Mouse (Mus musculus): ENCODE results near the gene Aldh9a1. TPM values are rescaled to one million over a fixed set of nuclear protein-coding genes. Genes with fewer than 3 reads are reported as not detected.

Aldh9a1 gene
- polyA plus RNA-seq, 1 experiment from 2014 or later: 80.8 TPM

GRCm38 (mm10) chr1:167372739-167373138, 22.9 kb downstream of the Aldh9a1 start:
- Histone ChIP-seq H3K36me3 (replicated peaks; ENCODE audit: insufficient read depth, low read length) (peaks cover 44% of the 10 kb centered on the region), H3K27ac (ENCODE audit: low read depth) (no peak overlapping the region), H3K4me1 (ENCODE audit: insufficient read depth) (peaks cover 19% of the 10 kb centered on the region), H3K9me3 (ENCODE audit: low read length) (no peaks in the 10 kb centered on the region), H3K27me3 (ENCODE audit: insufficient read depth, low read length) (no peaks in the 10 kb centered on the region), H3K4me3 (ENCODE audit: low read depth, low read length) (no peak overlapping the region), H3K4me2 (ENCODE audit: low read depth, low read length) (no peak overlapping the region), H3K9ac (replicated peaks) (no peak overlapping the region)
- no peak for TF ChIP-seq CTCF (IDR thresholded peaks at IDR 0.05; ENCODE audit: low read depth)
- TF ChIP-seq EP300 (IDR thresholded peaks at IDR 0.05; ENCODE audit: low read depth): no peak
- 89% methylated on average over 7 of the region's 7 CpGs for WGBS (ENCODE audit: insufficient replicate concordance)
- DNase-seq (no peak), ATAC-seq (no peak)

GRCm38 (mm10) chr1:167374003-167374784, 24.4 kb downstream of the Aldh9a1 start:
- H3K9me3 ChIP-seq (ENCODE audit: low read length): no peaks in the 10 kb centered on the region

GRCm38 (mm10) chr1:167374942-167375341, 25.2 kb downstream of the Aldh9a1 start:
- Histone ChIP-seq H3K27me3 (ENCODE audit: insufficient read depth, low read length) (no peaks in the 10 kb centered on the region), H3K36me3 (replicated peaks; ENCODE audit: insufficient read depth, low read length) (peaks cover 32% of the 10 kb centered on the region), H3K9me3 (ENCODE audit: low read length) (no peaks in the 10 kb centered on the region), H3K9ac (replicated peaks) (peak overlapping the region; percentile 52), H3K27ac (ENCODE audit: low read depth) (peak overlapping the region; percentile 91), H3K4me1 (ENCODE audit: insufficient read depth) (peaks cover 17% of the 10 kb centered on the region), H3K4me3 (ENCODE audit: low read depth, low read length) (peak overlapping the region; percentile 21), H3K4me2 (ENCODE audit: low read depth, low read length) (peak overlapping the region; percentile 68)
- DNase-seq (no peak), ATAC-seq (peak; percentile 69)
- 56% methylated on average over 2 of the region's 2 CpGs for WGBS (ENCODE audit: insufficient replicate concordance)
- TF ChIP-seq EP300 (IDR thresholded peaks at IDR 0.05; ENCODE audit: low read depth): 0 out of 2 replicates have a peak, but pooled peaks have one; percentile 23
- no peak for TF ChIP-seq CTCF (IDR thresholded peaks at IDR 0.05; ENCODE audit: low read depth)

More at GRCm38 (mm10) chr1:167374003-167374784, 24.4 kb downstream of the Aldh9a1 start:
- Histone ChIP-seq H3K27me3 (ENCODE audit: insufficient read depth, low read length) (no peaks in the 10 kb centered on the region), H3K9ac (replicated peaks) (peak overlapping the region; percentile 52), H3K27ac (ENCODE audit: low read depth) (peak overlapping the region; percentile 91), H3K36me3 (replicated peaks; ENCODE audit: insufficient read depth, low read length) (peaks cover 36% of the 10 kb centered on the region), H3K4me2 (ENCODE audit: low read depth, low read length) (peak overlapping the region; percentile 68), H3K4me1 (ENCODE audit: insufficient read depth) (peaks cover 16% of the 10 kb centered on the region), H3K4me3 (ENCODE audit: low read depth, low read length) (peak overlapping the region; percentile 21)
- DNase-seq (peak; percentile 92), ATAC-seq (peak; percentile 82)
- 30% methylated on average over 15 of the region's 15 CpGs for WGBS (ENCODE audit: insufficient replicate concordance)
- TF ChIP-seq CTCF (IDR thresholded peaks at IDR 0.05; ENCODE audit: low read depth) (no peak), EP300 (IDR thresholded peaks at IDR 0.05; ENCODE audit: low read depth) (no peak)

GRCm38 (mm10) chr1:167378019-167378418, 28.2 kb downstream of the Aldh9a1 start:
- 70% methylated on average over 6 of the region's 6 CpGs for whole genome bisulfite sequencing (ENCODE audit: insufficient replicate concordance)
- no peak for TF ChIP-seq EP300 (IDR thresholded peaks at IDR 0.05; ENCODE audit: low read depth)
- no peak for TF ChIP-seq CTCF (IDR thresholded peaks at IDR 0.05; ENCODE audit: low read depth)
- DNase-seq (no peak), ATAC-seq (peak; percentile 41)
- Histone ChIP-seq H3K4me3 (ENCODE audit: low read depth, low read length) (no peak overlapping the region), H3K27ac (ENCODE audit: low read depth) (peak overlapping the region; percentile 79), H3K9ac (replicated peaks) (no peak overlapping the region), H3K27me3 (ENCODE audit: insufficient read depth, low read length) (no peaks in the 10 kb centered on the region), H3K36me3 (replicated peaks; ENCODE audit: insufficient read depth, low read length) (peaks cover 29% of the 10 kb centered on the region), H3K4me1 (ENCODE audit: insufficient read depth) (peaks cover 34% of the 10 kb centered on the region), H3K4me2 (ENCODE audit: low read depth, low read length) (0 out of 2 replicates have a peak overlapping the region, but pooled peaks have one; percentile 1), H3K9me3 (ENCODE audit: low read length) (no peaks in the 10 kb centered on the region)

GRCm38 (mm10) chr1:167379751-167380150, 30.0 kb downstream of the Aldh9a1 start:
- Histone ChIP-seq H3K4me3 (ENCODE audit: low read depth, low read length) (no peak overlapping the region), H3K27ac (ENCODE audit: low read depth) (no peak overlapping the region), H3K4me2 (ENCODE audit: low read depth, low read length) (no peak overlapping the region), H3K4me1 (ENCODE audit: insufficient read depth) (peaks cover 37% of the 10 kb centered on the region), H3K9me3 (ENCODE audit: low read length) (no peaks in the 10 kb centered on the region), H3K9ac (replicated peaks) (no peak overlapping the region), H3K27me3 (ENCODE audit: insufficient read depth, low read length) (no peaks in the 10 kb centered on the region), H3K36me3 (replicated peaks; ENCODE audit: insufficient read depth, low read length) (peaks cover 25% of the 10 kb centered on the region)
- ATAC-seq (no peak), DNase-seq (no peak)
- WGBS (ENCODE audit: insufficient replicate concordance): 77% methylated on average over 5 of the region's 5 CpGs
- no peak for TF ChIP-seq EP300 (IDR thresholded peaks at IDR 0.05; ENCODE audit: low read depth)
- 0 out of 2 replicates have a peak, but pooled peaks have one; percentile 15 for TF ChIP-seq CTCF (IDR thresholded peaks at IDR 0.05; ENCODE audit: low read depth)

- WGBS (ENCODE audit: insufficient replicate concordance): 92% methylated on average over 2 of the region's 2 CpGs
- H3K27me3 ChIP-seq (ENCODE audit: insufficient read depth, low read length): no peaks in the 10 kb centered on the region
- peaks cover 22% of the 10 kb centered on the region; the same call in 1 of the 2 replicates for H3K36me3 ChIP-seq (replicated peaks; ENCODE audit: insufficient read depth, low read length)
- no peaks in the 10 kb centered on the region for H3K9me3 ChIP-seq (ENCODE audit: low read length)
- no peak overlapping the region for H3K27ac ChIP-seq (ENCODE audit: low read depth)
- H3K4me3 ChIP-seq (ENCODE audit: low read depth, low read length): no peak overlapping the region
- DNase-seq (no peak), ATAC-seq (no peak)
- no peak overlapping the region for H3K4me2 ChIP-seq (ENCODE audit: low read depth, low read length)
- H3K9ac ChIP-seq (replicated peaks): no peak overlapping the region
- TF ChIP-seq CTCF (IDR thresholded peaks at IDR 0.05; ENCODE audit: low read depth): no peak
- TF ChIP-seq EP300 (IDR thresholded peaks at IDR 0.05; ENCODE audit: low read depth): no peak
- peaks cover 39% of the 10 kb centered on the region for H3K4me1 ChIP-seq (ENCODE audit: insufficient read depth)
Measured at GRCm38 (mm10) chr1:167380223-167380622, 30.4 kb downstream of the Aldh9a1 start.

All from liver, postnatal 0 days (tissue).